Mouse (Mus musculus): ENCODE data around the gene Clp1. TPM values are rescaled to one million over a fixed set of nuclear protein-coding genes. Genes with fewer than 3 reads are reported as not detected.

Gene Clp1
- total RNA-seq, 1 experiment from 2014 or later, result 29.1 TPM

- no peak for ATAC-seq (replicated peaks; ENCODE audit: insufficient number of reproducible peaks, low FRiP score, low TSS enrichment, poor library complexity, severe bottlenecking)
Measured at GRCm38 (mm10) chr2:84716423-84717355, 10.5 kb downstream of the Clp1 start.

- ATAC-seq (replicated peaks; ENCODE audit: insufficient number of reproducible peaks, low FRiP score, low TSS enrichment, poor library complexity, severe bottlenecking), result peak; percentile 94
Measured at GRCm38 (mm10) chr2:84715562-84716361, 11.4 kb downstream of the Clp1 start.

GRCm38 (mm10) chr2:84714811-84715561, 12.2 kb downstream of the Clp1 start, which contains the start of gene Zdhhc5:
Zdhhc5 (minus strand) TSS chr2:84715180.
- peak; percentile 85 for ATAC-seq (replicated peaks; ENCODE audit: insufficient number of reproducible peaks, low FRiP score, low TSS enrichment, poor library complexity, severe bottlenecking)

GRCm38 (mm10) chr2:84714422-84714810, 12.7 kb downstream of the Clp1 start:
- ATAC-seq (replicated peaks; ENCODE audit: insufficient number of reproducible peaks, low FRiP score, low TSS enrichment, poor library complexity, severe bottlenecking), result no peak

- no peak for ATAC-seq (replicated peaks; ENCODE audit: insufficient number of reproducible peaks, low FRiP score, low TSS enrichment, poor library complexity, severe bottlenecking)
Measured at GRCm38 (mm10) chr2:84711898-84712297, 15.3 kb downstream of the Clp1 start.

- ATAC-seq (replicated peaks; ENCODE audit: insufficient number of reproducible peaks, low FRiP score, low TSS enrichment, poor library complexity, severe bottlenecking), result no peak
Measured at GRCm38 (mm10) chr2:84707523-84707922, 19.6 kb downstream of the Clp1 start.

- ATAC-seq (replicated peaks; ENCODE audit: insufficient number of reproducible peaks, low FRiP score, low TSS enrichment, poor library complexity, severe bottlenecking), result no peak
Measured at GRCm38 (mm10) chr2:84705295-84705694, 21.9 kb downstream of the Clp1 start.

GRCm38 (mm10) chr2:84704329-84704728, 22.8 kb downstream of the Clp1 start:
- ATAC-seq (replicated peaks; ENCODE audit: insufficient number of reproducible peaks, low FRiP score, low TSS enrichment, poor library complexity, severe bottlenecking), result no peak

GRCm38 (mm10) chr2:84703497-84703896, 23.7 kb downstream of the Clp1 start:
- no peak for ATAC-seq (replicated peaks; ENCODE audit: insufficient number of reproducible peaks, low FRiP score, low TSS enrichment, poor library complexity, severe bottlenecking)

- no peak for ATAC-seq (replicated peaks; ENCODE audit: insufficient number of reproducible peaks, low FRiP score, low TSS enrichment, poor library complexity, severe bottlenecking)
Measured at GRCm38 (mm10) chr2:84695007-84695695, 32.0 kb downstream of the Clp1 start.

GRCm38 (mm10) chr2:84690050-84690449, 37.1 kb downstream of the Clp1 start:
- 0 out of 2 replicates have a peak, but pooled peaks have one; percentile 17 for ATAC-seq (replicated peaks; ENCODE audit: insufficient number of reproducible peaks, low FRiP score, low TSS enrichment, poor library complexity, severe bottlenecking)

GRCm38 (mm10) chr2:84688080-84688844, 38.9 kb downstream of the Clp1 start:
- ATAC-seq (replicated peaks; ENCODE audit: insufficient number of reproducible peaks, low FRiP score, low TSS enrichment, poor library complexity, severe bottlenecking), result no peak

- no peak for ATAC-seq (replicated peaks; ENCODE audit: insufficient number of reproducible peaks, low FRiP score, low TSS enrichment, poor library complexity, severe bottlenecking)
Measured at GRCm38 (mm10) chr2:84682605-84683183, 44.5 kb downstream of the Clp1 start.

- no peak for ATAC-seq (replicated peaks; ENCODE audit: insufficient number of reproducible peaks, low FRiP score, low TSS enrichment, poor library complexity, severe bottlenecking)
Measured at GRCm38 (mm10) chr2:84679016-84679415, 48.1 kb downstream of the Clp1 start, which contains the start of gene Tmx2. Tmx2 (minus strand) TSS chr2:84679140.

- peak; percentile 97 for ATAC-seq (replicated peaks; ENCODE audit: insufficient number of reproducible peaks, low FRiP score, low TSS enrichment, poor library complexity, severe bottlenecking)
Measured at GRCm38 (mm10) chr2:84677968-84678880, 48.9 kb downstream of the Clp1 start, which contains the start of the genes Gm28635 and Med19. Gm28635 (minus strand) TSS chr2:84678041. Med19 (plus strand) TSS chr2:84678402.
